Mouse (Mus musculus): ENCODE measurements at regions not wholly inside any gene's neighbourhood (a gene's known extent, or its start where the extent isn't known, plus 50 kb on each side); places are given as distances from the start of the nearest gene placed in this dataset.

- H3K9me3 ChIP-seq = no peaks in the 10 kb centered on the region
- H3K4me3 ChIP-seq = no peak overlapping the region
- H3K4me1 ChIP-seq = no peaks in the 10 kb centered on the region
- H3K27me3 ChIP-seq (ENCODE audit: poor library complexity, severe bottlenecking) = no peaks in the 10 kb centered on the region
- no peak for DNase-seq (ENCODE audit: extremely low spot score, low spot score)
- no peaks in the 10 kb centered on the region for H3K36me3 ChIP-seq (replicated peaks)
- H3K27ac ChIP-seq = no peak overlapping the region
These were observed 491.8 kb downstream of the Bcl11a start for GRCm38 (mm10) chr11:24569655-24570054.

DNA sequence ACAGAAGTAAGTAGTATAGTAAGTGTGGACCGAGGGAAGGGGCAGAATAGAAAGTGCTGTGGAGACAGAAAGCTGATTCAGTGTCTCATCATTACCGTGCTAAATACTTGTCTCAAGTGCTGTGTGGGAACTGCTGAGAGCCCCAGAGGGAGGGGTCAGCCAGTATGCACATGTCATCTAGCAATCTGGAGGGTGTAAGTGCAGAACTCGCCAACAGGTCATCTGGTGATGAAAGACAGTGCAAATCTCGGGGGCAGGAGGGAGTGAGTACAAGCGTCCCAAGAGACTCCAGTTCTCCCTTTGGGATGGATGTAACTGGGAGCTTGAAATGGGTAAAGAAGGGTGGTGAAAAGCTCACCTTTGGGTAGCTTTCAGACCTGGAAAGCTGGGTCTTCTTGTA is 535.7 kb downstream of the Bcl11a start:
- H3K9me3 ChIP-seq = no peaks in the 10 kb centered on the region
- H3K4me1 ChIP-seq = no peaks in the 10 kb centered on the region
- no peak for DNase-seq (ENCODE audit: extremely low spot score, low spot score)
- 77% methylated on average over 5 of the region's 5 CpGs for WGBS
- H3K36me3 ChIP-seq (replicated peaks) = no peaks in the 10 kb centered on the region
- H3K27me3 ChIP-seq (ENCODE audit: poor library complexity, severe bottlenecking) = no peaks in the 10 kb centered on the region
- H3K4me3 ChIP-seq = no peak overlapping the region
- H3K27ac ChIP-seq = no peak overlapping the region

GRCm38 (mm10) chr11:24615436-24615835 is 537.6 kb downstream of the Bcl11a start:
- Histone ChIP-seq H3K9me3 (no peaks in the 10 kb centered on the region), H3K27ac (no peak overlapping the region), H3K36me3 (replicated peaks) (no peaks in the 10 kb centered on the region), H3K27me3 (ENCODE audit: poor library complexity, severe bottlenecking) (no peaks in the 10 kb centered on the region), H3K4me1 (no peaks in the 10 kb centered on the region), H3K4me3 (no peak overlapping the region)
- no peak for DNase-seq (ENCODE audit: extremely low spot score, low spot score)
- 91% methylated on average over 1 of the region's 1 CpGs for WGBS

DNA sequence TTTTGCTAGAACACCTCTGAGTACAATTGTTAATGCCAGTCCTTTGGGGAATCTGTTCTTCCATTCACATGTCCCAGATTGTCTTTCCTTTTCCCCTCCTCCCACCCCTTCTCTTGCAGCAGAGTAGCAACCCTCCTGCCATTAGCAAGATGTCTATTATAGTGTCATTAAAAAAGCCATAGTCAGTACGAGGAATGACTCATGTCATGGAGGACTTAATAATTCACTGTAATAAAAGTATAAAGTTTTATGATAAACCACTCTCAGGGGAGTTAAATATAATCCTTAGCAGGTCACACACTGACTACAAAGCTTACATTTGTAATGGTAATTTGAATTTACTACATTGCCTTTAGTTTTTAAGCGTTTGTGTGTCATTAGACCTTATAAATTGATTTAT is 540.7 kb downstream of the Bcl11a start:
- WGBS = 86% methylated on average over 2 of the region's 2 CpGs
- no peaks in the 10 kb centered on the region for H3K9me3 ChIP-seq
- H3K36me3 ChIP-seq (replicated peaks) = no peaks in the 10 kb centered on the region
- no peaks in the 10 kb centered on the region for H3K27me3 ChIP-seq (ENCODE audit: poor library complexity, severe bottlenecking)
- H3K4me3 ChIP-seq = no peak overlapping the region
- no peak overlapping the region for H3K27ac ChIP-seq
- H3K4me1 ChIP-seq = no peaks in the 10 kb centered on the region
- no peak for DNase-seq (ENCODE audit: extremely low spot score, low spot score)

GRCm38 (mm10) chr11:24619021-24619420 is 541.2 kb downstream of the Bcl11a start:
- Histone ChIP-seq H3K27me3 (ENCODE audit: poor library complexity, severe bottlenecking) (no peaks in the 10 kb centered on the region), H3K27ac (no peak overlapping the region), H3K4me3 (no peak overlapping the region), H3K9me3 (no peaks in the 10 kb centered on the region), H3K4me1 (no peaks in the 10 kb centered on the region), H3K36me3 (replicated peaks) (no peaks in the 10 kb centered on the region)
- 90% methylated on average over 4 of the region's 4 CpGs for WGBS
- no peak for DNase-seq (ENCODE audit: extremely low spot score, low spot score)

- no peak overlapping the region for H3K4me3 ChIP-seq
- peaks cover 40% of the 10 kb centered on the region for H3K4me1 ChIP-seq
- peak overlapping the region; percentile 83 for H3K27ac ChIP-seq
- H3K9me3 ChIP-seq = no peaks in the 10 kb centered on the region
- WGBS = 24% methylated on average over 5 of the region's 5 CpGs
- no peaks in the 10 kb centered on the region for H3K36me3 ChIP-seq (replicated peaks)
- no peak for DNase-seq (ENCODE audit: extremely low spot score, low spot score)
- H3K27me3 ChIP-seq (ENCODE audit: poor library complexity, severe bottlenecking) = no peaks in the 10 kb centered on the region
These were observed 550.8 kb downstream of the Bcl11a start for GRCm38 (mm10) chr11:24628619-24629018.

- H3K36me3 ChIP-seq (replicated peaks) = no peaks in the 10 kb centered on the region
- DNase-seq (ENCODE audit: extremely low spot score, low spot score) = no peak
- no peaks in the 10 kb centered on the region for H3K27me3 ChIP-seq (ENCODE audit: poor library complexity, severe bottlenecking)
- H3K27ac ChIP-seq = no peak overlapping the region; the same call in 1 of the 2 replicates
- no peaks in the 10 kb centered on the region for H3K9me3 ChIP-seq
- peaks cover 41% of the 10 kb centered on the region for H3K4me1 ChIP-seq
- 65% methylated on average over 4 of the region's 4 CpGs for WGBS
- no peak overlapping the region for H3K4me3 ChIP-seq
These were observed 551.6 kb downstream of the Bcl11a start for GRCm38 (mm10) chr11:24629431-24629830.

DNA sequence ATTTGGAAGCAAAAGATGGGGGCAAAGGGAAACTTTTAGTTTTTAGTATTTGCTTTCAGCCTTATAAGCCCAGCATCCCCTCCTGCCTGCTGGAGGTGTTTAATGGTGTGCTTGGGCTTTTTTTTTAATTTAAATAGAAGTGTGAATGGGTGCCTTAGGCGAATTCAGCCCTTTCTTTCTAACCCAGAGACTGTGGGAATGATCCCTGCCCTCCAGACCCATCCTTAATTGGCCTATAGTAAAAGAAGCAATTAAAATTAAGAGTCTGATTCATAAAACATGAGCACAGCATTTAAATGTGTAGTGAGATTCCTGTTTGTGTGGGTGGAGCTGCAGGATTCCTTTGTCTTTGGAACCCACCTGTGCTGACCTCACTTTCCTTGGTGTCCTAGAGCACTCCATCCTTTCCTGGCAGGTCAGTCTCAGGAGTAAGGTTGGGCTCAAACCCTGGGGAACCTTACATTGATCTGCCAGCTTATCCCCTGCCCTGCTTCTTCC is 552.6 kb downstream of the Bcl11a start:
- Histone ChIP-seq H3K4me3 (no peak overlapping the region), H3K27ac (peak overlapping the region; percentile 37; the same call in 1 of the 2 replicates), H3K36me3 (replicated peaks) (no peaks in the 10 kb centered on the region), H3K27me3 (ENCODE audit: poor library complexity, severe bottlenecking) (no peaks in the 10 kb centered on the region), H3K4me1 (peaks cover 47% of the 10 kb centered on the region), H3K9me3 (no peaks in the 10 kb centered on the region)
- 28% methylated on average over 1 of the region's 1 CpGs for WGBS
- DNase-seq (ENCODE audit: extremely low spot score, low spot score) = no peak

DNA sequence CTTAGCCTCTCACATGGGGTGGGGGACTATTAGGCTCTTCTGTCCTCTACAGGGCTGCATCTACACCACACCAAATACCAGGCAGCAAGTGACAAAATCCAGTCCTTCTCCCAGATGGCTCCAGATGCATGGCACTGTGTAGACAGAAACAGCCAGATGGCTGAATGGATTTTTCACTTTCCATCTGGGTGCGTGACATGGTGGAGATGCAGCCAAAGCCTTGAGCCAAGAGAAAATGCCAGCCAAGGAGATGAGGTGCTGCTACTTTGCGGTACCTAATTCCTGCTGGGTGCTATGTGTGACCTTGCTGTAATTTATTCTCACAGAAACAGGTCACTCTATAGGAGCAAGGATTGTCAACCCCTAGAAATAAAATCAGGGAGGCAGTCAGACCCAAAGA is 553.8 kb downstream of the Bcl11a start:
- Histone ChIP-seq H3K27ac (no peak overlapping the region), H3K4me1 (peaks cover 47% of the 10 kb centered on the region), H3K27me3 (ENCODE audit: poor library complexity, severe bottlenecking) (no peaks in the 10 kb centered on the region), H3K36me3 (replicated peaks) (no peaks in the 10 kb centered on the region), H3K4me3 (no peak overlapping the region), H3K9me3 (no peaks in the 10 kb centered on the region)
- 95% methylated on average over 2 of the region's 2 CpGs for WGBS
- no peak for DNase-seq (ENCODE audit: extremely low spot score, low spot score)

DNA sequence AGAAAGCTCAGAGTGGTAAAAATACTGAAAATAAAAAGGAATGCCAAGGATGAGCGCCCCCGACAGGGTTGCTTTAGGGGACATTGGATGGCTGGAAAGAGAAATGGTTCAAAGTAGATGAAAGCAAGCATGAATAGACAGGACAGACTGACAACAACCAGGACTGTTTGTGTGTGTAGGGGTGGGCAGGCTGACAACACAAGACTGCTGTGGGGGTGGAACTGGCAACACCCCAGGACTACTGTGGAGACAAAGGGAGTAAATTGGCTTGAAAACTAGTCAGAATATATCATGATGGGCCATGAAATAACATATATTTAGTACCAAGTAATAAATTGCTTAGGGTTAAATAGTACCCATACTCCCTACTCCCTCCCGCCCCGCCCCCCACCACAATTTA is 558.9 kb downstream of the Bcl11a start:
- no peaks in the 10 kb centered on the region for H3K9me3 ChIP-seq
- WGBS = 85% methylated on average over 4 of the region's 4 CpGs
- H3K36me3 ChIP-seq (replicated peaks) = no peaks in the 10 kb centered on the region

GRCm38 (mm10) chr11:24643439-24644109 is 565.7 kb downstream of the Bcl11a start:
- no peak overlapping the region for H3K4me3 ChIP-seq

More for the DNA sequence above, 558.9 kb downstream of the Bcl11a start:
- DNase-seq (ENCODE audit: extremely low spot score, low spot score) = no peak
- Histone ChIP-seq H3K4me1 (peaks cover 18% of the 10 kb centered on the region), H3K27me3 (ENCODE audit: poor library complexity, severe bottlenecking) (no peaks in the 10 kb centered on the region), H3K27ac (no peak overlapping the region), H3K4me3 (no peak overlapping the region)

GRCm38 (mm10) chr11:24652852-24653251 is 575.0 kb downstream of the Bcl11a start:
- 80% methylated on average over 3 of the region's 3 CpGs for WGBS
- Histone ChIP-seq H3K27ac (no peak overlapping the region), H3K4me3 (no peak overlapping the region), H3K4me1 (no peaks in the 10 kb centered on the region), H3K9me3 (no peaks in the 10 kb centered on the region), H3K27me3 (ENCODE audit: poor library complexity, severe bottlenecking) (no peaks in the 10 kb centered on the region), H3K36me3 (replicated peaks) (no peaks in the 10 kb centered on the region)
- DNase-seq (ENCODE audit: extremely low spot score, low spot score) = no peak

More at GRCm38 (mm10) chr11:24643439-24644109, 565.7 kb downstream of the Bcl11a start:
- no peaks in the 10 kb centered on the region for H3K27me3 ChIP-seq (ENCODE audit: poor library complexity, severe bottlenecking)
- H3K27ac ChIP-seq = peak overlapping the region; percentile 67
- peaks cover 14% of the 10 kb centered on the region for H3K4me1 ChIP-seq
- 41% methylated on average over 11 of the region's 11 CpGs for WGBS
- no peak for DNase-seq (ENCODE audit: extremely low spot score, low spot score)
- no peaks in the 10 kb centered on the region for H3K36me3 ChIP-seq (replicated peaks)
- no peaks in the 10 kb centered on the region for H3K9me3 ChIP-seq

GRCm38 (mm10) chr11:24664082-24664481 is 586.2 kb downstream of the Bcl11a start:
- Histone ChIP-seq H3K9me3 (no peaks in the 10 kb centered on the region), H3K27ac (no peak overlapping the region), H3K27me3 (ENCODE audit: poor library complexity, severe bottlenecking) (no peaks in the 10 kb centered on the region), H3K36me3 (replicated peaks) (no peaks in the 10 kb centered on the region), H3K4me3 (no peak overlapping the region), H3K4me1 (no peaks in the 10 kb centered on the region)
- no peak for DNase-seq (ENCODE audit: extremely low spot score, low spot score)
- WGBS = 91% methylated on average over 4 of the region's 4 CpGs
